Mouse (Mus musculus): ENCODE data around the gene BC052040.

DNA sequence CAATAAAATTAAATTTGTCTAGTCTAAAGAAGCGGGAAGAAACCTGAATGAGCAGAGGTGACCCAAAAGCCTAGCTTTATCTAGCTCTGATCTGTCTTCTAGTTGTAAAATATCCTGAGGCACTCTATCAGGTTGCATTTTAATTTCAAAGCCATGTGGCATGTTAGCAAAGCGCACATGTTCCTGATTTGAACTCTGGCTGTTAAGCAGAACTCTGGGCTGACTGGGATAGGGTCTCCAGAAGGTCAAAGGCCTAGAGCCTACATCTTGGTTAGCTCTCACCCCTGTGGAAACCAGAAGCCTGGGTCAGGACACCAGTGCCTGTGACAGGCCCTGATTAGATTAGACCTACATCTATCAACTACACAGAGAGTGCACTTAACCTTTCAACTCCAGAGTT is 156.4 kb downstream of the BC052040 start:
- no peak for TF ChIP-seq CTCF (IDR thresholded peaks at IDR 0.05; ENCODE audit: low read depth, low read length)
- TF ChIP-seq EP300 (IDR thresholded peaks at IDR 0.05; ENCODE audit: insufficient read depth, low read depth, low read length): no peak

Data from ES-Bruce4 (cell line).